Mouse (Mus musculus): ENCODE measurements around the gene Gm11032.
"Not testable (repeated sequence)": the region's sequence is repeated elsewhere in the genome, so short reads cannot be mapped to it uniquely, and the experiment has no call there.

Gm11032 gene

GRCm38 (mm10) chr11:4620017-4620485 lies at the start of gene Gm11032:
Gm11032 (plus strand) TSS chr11:4620067.
- DNase-seq (ENCODE audit: low read depth, low spot score), result no peak

DNA sequence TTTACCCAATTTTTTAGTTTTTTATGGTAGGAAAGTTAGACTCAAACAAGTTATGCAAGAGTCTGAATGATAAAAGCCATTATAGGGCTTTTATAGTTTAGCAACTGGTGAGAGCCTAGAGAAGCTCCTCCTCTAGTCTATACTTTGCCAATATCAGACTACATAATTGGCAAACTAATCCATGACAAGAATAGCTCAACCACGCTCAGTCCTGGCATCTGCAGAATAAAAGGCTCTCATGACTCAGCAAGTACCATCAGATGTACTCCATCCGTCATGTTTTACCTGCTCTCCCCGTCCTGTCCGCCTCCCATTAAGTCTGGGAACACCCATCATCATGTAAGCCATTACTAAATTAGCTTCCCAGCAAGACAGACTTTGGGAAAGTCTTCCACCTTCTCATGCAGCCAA lies 48.4 kb upstream of the Gm11032 start:
- DNase-seq (ENCODE audit: low read depth, low spot score), result peak; percentile 74

- DNase-seq (ENCODE audit: low read depth, low spot score), result not testable (repeated sequence)
Measured at GRCm38 (mm10) chr11:4576090-4576732, 43.7 kb upstream of the Gm11032 start.

GRCm38 (mm10) chr11:4577079-4577478 lies 42.8 kb upstream of the Gm11032 start:
- DNase-seq (ENCODE audit: low read depth, low spot score), result no peak

- peak; percentile 86 for DNase-seq (ENCODE audit: low read depth, low spot score)
Measured at GRCm38 (mm10) chr11:4578682-4579081, 41.2 kb upstream of the Gm11032 start.

DNA sequence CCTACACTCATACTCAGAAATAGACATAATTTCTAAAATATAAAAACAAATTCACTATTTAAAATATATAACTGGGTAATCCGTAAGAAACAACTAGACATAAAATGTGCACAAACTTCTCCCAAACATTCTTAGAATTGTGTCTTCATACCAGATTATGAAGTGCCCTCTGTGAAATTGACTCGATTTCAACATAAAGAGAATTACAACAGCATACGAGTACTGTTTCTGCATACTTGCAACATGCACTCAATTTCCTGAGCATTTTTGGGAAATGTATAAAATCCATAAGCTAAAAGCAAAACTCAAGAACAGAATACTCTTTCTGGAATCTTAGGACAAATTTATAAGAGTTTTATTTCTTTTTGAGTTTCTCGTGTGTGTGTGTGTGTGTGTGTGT lies 28.1 kb upstream of the Gm11032 start:
- no peak for DNase-seq (ENCODE audit: low read depth, low spot score)

DNA sequence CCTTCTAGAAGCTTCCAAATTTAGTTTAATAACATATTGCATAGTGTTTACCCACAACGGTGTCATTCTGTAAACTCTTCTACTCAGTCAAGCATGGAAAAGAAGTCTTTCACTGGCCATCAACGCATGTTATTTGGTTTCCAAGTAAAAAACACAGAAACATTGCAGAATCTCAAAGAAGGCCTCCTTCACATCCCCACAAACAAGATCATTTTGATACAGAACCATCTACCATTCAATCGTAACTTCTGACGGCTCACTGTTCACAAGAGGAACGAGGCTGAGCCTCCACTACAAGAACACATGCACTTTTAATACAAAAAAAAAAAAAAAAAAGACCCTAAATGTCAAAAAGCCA lies 26.4 kb upstream of the Gm11032 start:
- no peak for DNase-seq (ENCODE audit: low read depth, low spot score)

- DNase-seq (ENCODE audit: low read depth, low spot score), result no peak
Measured at GRCm38 (mm10) chr11:4593849-4594607, 25.8 kb upstream of the Gm11032 start.

GRCm38 (mm10) chr11:4594608-4595500 lies 25.0 kb upstream of the Gm11032 start, which contains the start of gene Mtmr3:
Mtmr3 (minus strand) TSS chr11:4594863.
- peak; percentile 95 for DNase-seq (ENCODE audit: low read depth, low spot score)

DNA sequence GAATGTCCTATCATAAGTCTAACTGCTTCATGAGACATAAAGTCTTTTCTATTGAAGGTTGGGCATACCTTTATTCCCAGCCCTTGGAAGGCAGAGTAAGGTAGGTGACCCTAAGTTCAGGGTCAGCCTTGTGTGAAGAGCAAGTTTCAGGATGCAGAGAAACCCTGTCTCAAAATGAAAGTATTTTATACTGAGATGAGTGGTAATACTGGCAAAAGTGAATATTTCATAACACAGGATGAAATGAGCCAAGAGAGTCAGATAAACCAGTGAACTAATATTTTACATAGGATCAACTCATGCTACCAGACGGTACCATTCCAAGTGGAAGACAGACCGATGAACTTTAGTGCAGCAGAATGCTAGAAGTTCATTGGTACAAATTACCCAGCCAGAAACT lies 21.5 kb upstream of the Gm11032 start:
- DNase-seq (ENCODE audit: low read depth, low spot score), result no peak

DNA sequence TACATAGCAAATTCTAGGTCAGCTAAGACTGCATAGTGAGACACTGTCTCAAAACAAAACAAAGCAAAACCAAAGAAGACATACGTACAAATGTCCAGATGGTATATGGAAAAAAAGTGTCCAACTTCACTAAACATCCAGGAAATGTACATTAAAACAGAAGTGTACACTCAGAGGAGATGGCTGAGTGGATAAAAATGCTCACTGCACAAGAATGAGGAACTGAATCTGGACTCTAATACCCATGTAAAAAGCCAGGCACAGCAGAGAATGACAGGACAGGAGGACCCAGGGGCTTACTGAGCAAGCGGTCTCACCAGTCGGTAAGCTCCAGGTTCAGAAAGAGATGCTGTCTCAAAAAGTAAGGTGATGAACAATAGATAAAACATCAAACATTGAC lies 20.0 kb upstream of the Gm11032 start:
- DNase-seq (ENCODE audit: low read depth, low spot score), result no peak

GRCm38 (mm10) chr11:4601890-4602289 lies 18.0 kb upstream of the Gm11032 start:
- DNase-seq (ENCODE audit: low read depth, low spot score), result no peak

GRCm38 (mm10) chr11:4602691-4603441 lies 17.0 kb upstream of the Gm11032 start:
- DNase-seq (ENCODE audit: low read depth, low spot score), result peak; percentile 70

GRCm38 (mm10) chr11:4604441-4604840 lies 15.4 kb upstream of the Gm11032 start:
- peak; percentile 61 for DNase-seq (ENCODE audit: low read depth, low spot score)

DNA sequence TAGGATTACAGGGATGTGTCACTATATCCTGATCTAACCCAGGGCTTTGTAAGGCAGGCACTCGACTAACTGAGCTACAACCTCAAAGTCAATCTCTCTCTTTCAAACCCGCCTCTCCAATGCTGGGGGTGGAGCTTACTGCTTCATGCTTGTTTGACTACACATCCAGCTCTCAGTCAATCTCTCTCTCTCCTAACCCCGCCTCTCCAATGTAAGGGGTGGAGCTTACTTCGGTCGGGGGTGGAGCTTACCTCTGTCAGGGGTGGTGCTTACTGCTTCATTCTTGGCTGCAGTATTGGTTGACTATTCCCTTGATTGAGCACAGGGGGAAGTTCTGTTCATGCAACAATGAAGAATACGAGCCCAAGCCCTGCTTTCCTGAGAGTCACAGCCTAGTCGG lies 14.5 kb upstream of the Gm11032 start:
- no peak for DNase-seq (ENCODE audit: low read depth, low spot score)

DNA sequence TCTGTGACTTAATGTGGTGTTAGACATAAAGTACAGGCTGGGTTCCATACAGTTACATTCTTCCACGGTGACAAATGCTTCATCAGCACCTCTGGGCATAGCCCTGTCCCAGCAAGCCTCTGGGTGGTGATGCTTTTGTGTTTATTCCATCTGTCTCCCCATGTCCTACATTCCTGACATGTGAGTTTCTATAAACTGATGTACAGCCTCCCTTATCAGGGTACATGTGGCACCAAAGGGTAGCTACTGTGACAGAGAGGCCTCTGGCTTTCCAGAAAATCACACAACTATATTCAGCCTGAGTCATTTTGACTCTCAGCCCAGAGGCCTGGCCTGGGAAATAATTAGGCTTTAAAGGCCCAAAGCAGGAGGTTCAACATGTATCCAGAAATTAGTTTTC lies 13.3 kb upstream of the Gm11032 start:
- no peak for DNase-seq (ENCODE audit: low read depth, low spot score)

DNA sequence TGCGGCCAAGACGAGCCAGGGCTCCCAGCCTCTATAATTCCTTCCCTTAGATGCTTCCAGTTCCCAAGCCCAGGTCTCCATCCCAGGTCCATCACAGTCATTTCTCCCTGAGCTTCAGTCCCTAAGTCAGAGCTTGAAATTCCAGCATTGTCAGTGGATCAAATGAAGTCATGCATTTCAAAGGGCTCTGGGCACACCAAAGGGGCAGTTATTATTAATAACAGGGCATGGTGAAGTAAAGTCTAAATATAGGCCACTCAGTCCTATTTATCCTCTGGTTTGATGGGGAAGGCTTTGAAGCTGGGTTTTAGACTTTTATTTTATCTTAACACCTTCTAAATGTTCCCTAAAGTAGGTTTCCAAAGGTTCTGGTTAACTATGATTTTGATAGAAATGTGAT lies 8.0 kb upstream of the Gm11032 start:
- peak; percentile 53 for DNase-seq (ENCODE audit: low read depth, low spot score)

DNA sequence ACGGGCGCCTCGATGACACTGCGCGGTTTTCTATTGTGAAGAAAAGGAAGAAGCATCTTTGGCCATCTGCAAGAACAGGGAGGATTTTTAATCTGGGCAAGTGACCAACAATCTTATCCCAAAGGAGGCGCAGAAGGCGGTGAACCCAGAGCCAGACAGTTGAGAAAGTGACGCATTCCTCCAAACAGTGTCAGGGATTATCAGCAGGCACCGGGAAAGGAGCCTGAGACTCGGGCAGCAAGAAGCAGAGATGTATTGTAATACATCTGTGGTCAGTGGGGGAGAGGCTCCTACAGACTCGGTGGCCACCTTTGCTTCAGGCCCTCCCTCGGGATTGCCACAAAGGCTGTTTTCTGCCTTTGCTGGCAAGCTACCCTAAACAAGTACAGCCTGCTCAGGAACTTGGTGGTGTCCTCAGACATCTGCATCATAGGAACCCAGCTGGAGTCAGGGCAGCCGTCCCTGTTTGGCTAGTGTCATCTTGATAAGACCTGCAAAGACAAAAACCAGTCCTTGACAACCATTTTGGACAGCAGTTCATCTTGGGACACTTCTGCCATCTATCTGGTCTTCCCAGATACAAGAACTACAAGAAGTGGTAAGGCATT lies 738 bp downstream of the Gm11032 start:
- DNase-seq (ENCODE audit: low read depth, low spot score), result peak; percentile 60

DNA sequence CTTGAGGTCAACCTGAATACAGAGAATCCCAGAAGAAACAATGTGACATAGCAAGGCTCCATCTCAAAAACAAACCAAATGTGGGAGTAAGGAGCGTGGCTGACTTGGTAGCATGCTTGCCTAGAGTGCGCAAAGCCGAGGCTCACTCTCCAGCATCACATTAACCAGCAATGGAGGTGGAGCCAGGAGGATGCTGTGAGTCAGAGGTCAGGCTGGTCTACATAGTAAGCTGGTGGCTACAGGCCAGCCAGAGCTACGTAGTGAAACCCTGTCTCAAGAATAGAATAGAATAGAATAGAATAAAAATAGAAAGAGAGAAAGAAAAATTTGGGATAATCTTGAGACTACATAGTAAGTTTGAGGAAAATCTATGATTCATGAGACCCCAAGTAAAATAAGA lies 2.0 kb downstream of the Gm11032 start:
- no peak for DNase-seq (ENCODE audit: low read depth, low spot score)

DNA sequence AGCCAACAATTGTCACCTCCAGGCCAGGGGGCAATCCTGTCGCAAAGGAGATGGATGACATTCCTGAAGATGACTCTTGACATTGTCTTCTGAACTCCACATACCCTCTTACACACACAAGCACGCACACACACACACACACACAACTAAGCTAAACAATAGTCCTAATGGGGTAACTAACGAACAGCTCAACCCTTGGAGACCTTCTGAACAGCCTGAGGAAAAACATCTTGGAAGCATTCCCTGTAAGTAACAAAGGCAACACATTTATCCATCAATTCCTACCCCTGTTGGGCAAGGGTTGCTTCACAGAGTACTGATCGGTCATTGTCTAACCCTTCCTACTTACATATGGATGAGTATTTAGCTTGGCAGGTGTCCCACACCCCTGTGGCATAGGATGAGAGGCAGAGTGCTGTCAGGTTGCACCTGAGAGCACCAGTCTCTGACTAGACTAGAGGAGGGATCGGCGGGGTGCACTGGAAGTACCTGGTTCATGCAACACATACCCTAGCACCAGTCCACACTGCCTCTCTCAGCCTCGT lies 2.6 kb downstream of the Gm11032 start:
- no peak for DNase-seq (ENCODE audit: low read depth, low spot score)

DNA sequence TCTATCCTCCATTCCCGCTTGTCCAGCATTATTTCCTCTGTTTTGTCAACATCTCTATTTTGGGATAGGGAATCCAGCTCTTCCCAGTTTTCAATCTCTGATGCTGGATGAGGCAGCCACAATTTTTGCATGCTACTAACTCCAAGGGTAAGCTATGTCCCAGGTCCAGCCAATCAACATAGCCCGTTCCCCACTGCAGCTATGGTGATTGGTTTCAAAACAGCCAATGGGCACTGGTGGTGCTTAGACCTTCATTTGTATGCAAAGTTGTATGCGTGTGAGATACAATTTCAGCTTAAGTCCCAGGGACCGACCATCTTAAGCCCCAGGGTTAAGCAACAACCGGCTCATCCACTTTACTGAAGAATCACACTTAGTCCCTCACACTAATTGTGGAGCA lies 3.1 kb downstream of the Gm11032 start:
- no peak for DNase-seq (ENCODE audit: low read depth, low spot score)
